Comparison of ENCODE assay signal across 9 mouse cellular contexts in genomic region chr4:120277255-120277928, GRCm38 (mm10). TPM values are rescaled to one million over a fixed set of nuclear protein-coding genes. Genes with fewer than 3 reads are reported as not detected.
DNase-seq lines count a peak whose midpoint lies in the region; ATAC-seq and TF ChIP-seq lines count a peak whose summit lies in the region.
"Had no signal": no experiment of that assay in that cellular context is flagged by ENCODE, and none has a peak within 500 bp of the region (broad histone marks: within the 10 kb centered on the region; RNA-seq: fewer than 3 reads in every experiment).

No protein-coding gene starts in this region.

- peak; percentile 63 for DNase-seq in left cerebral cortex, postnatal 4 days
- no peak for DNase-seq in left cerebral cortex, adult 2 months (ENCODE audit: extremely low spot score in 1 of 2, low spot score in 2 of 2)
- no peak for DNase-seq in hindbrain, postnatal 0 days (ENCODE audit: low spot score)
- peak; percentile 60 for DNase-seq in lung, postnatal 10 days
- no peak for DNase-seq in cerebellum, postnatal 36 days

- H3K36me3 ChIP-seq in forebrain, embryonic 15.5 days = no peaks in the 10 kb centered on the region
- H3K36me3 ChIP-seq in hindbrain, postnatal 0 days (ENCODE audit: insufficient read depth, low read length) = no peaks in the 10 kb centered on the region

- peak; percentile 34; the same call in 1 of the 2 replicates for ATAC-seq in forebrain, embryonic 15.5 days (replicated peaks)
- 0 out of 2 replicates have a peak, but pooled peaks have one; percentile 31 for ATAC-seq in hindbrain, postnatal 0 days
- no peak for ATAC-seq in megakaryocyte, adult 5-6 weeks (ENCODE audit: poor library complexity, severe bottlenecking)
- no peak for ATAC-seq in megakaryocyte progenitor cell, adult 5-6 weeks (replicated peaks; ENCODE audit: poor library complexity)

- H3K4me3 ChIP-seq in left cerebral cortex, adult 2 months = no peak overlapping the region
- H3K4me3 ChIP-seq in forebrain, embryonic 15.5 days = no peak overlapping the region
- no peak overlapping the region for H3K4me3 ChIP-seq in hindbrain, postnatal 0 days (ENCODE audit: low read length)

- peaks cover 99% of the 10 kb centered on the region for H3K4me1 ChIP-seq in forebrain, embryonic 15.5 days
- peaks cover 4% of the 10 kb centered on the region; the same call in 1 of the 2 replicates for H3K4me1 ChIP-seq in hindbrain, postnatal 0 days (ENCODE audit: insufficient read depth, low read length)

- H3K27ac ChIP-seq in left cerebral cortex, adult 2 months = no peak overlapping the region
- peak overlapping the region; percentile 66 for H3K27ac ChIP-seq in forebrain, embryonic 15.5 days (replicated peaks)
- no peak overlapping the region for H3K27ac ChIP-seq in hindbrain, postnatal 0 days

- WGBS in forebrain, embryonic 15.5 days = 11% methylated on average over 4 of the region's 4 CpGs
- WGBS in hindbrain, postnatal 0 days = 23% methylated on average over 4 of the region's 4 CpGs

- H3K9me3 ChIP-seq in forebrain, embryonic 15.5 days = no peaks in the 10 kb centered on the region
- no peaks in the 10 kb centered on the region for H3K9me3 ChIP-seq in hindbrain, postnatal 0 days (ENCODE audit: low read length)

- H3K4me2 ChIP-seq in forebrain, embryonic 15.5 days (replicated peaks) = no peak overlapping the region
- no peak overlapping the region for H3K4me2 ChIP-seq in hindbrain, postnatal 0 days (ENCODE audit: low read depth, low read length)

- peak overlapping the region; percentile 29; the same call in 1 of the 2 replicates for H3K9ac ChIP-seq in forebrain, embryonic 15.5 days (replicated peaks)
- no peak overlapping the region for H3K9ac ChIP-seq in hindbrain, postnatal 0 days (replicated peaks; ENCODE audit: low read length)

- intact Hi-C loops in left cerebral cortex, postnatal 4 days (cut with DNase I) = no loop called here
- intact Hi-C loops in left cerebral cortex, adult 2 months (cut with DNase I) = no loop called here

- no peak for TF ChIP-seq CTCF in left cerebral cortex, adult 2 months (IDR thresholded peaks at IDR 0.05)
- TF ChIP-seq CTCF in hindbrain, postnatal 0 days (IDR thresholded peaks at IDR 0.05; ENCODE audit: low read depth) = no peak

- H3K27me3 ChIP-seq in forebrain, embryonic 15.5 days = no peaks in the 10 kb centered on the region
- no peaks in the 10 kb centered on the region for H3K27me3 ChIP-seq in hindbrain, postnatal 0 days (ENCODE audit: insufficient read depth, low read length)

RNA-seq across cellular contexts. Expression of gene Foxo6, which starts 9.8 kb away (rescaled TPM):
- total RNA-seq in left cerebral cortex, postnatal 4 days (2021) = 10 to 100 TPM; 45.7 to 46.8 TPM
- total RNA-seq in left cerebral cortex, adult 2 months (2021) = 10 to 100 TPM; 11.3 to 17.1 TPM
- 4.4 and 5.3 TPM in 2 replicates for polyA plus RNA-seq in forebrain, embryonic 15.5 days (2015; fragmentation: Nextera tagmentation; extraction: Ambion mirVana)
- 23.8 and 25.1 TPM in 2 replicates for total RNA-seq in hindbrain, postnatal 0 days (2014; rRNA removed)
- polyA plus RNA-seq in hindbrain, postnatal 0 days (2015; fragmentation: Nextera tagmentation; extraction: Ambion mirVana) = 1.2 and 1.3 TPM in 2 replicates
- total RNA-seq in megakaryocyte, adult 5-6 weeks (2015) = not detected in 2 replicates
- total RNA-seq in megakaryocyte, adult 5-6 weeks (2017) = not detected in 2 replicates
- not detected in 2 replicates for total RNA-seq in megakaryocyte progenitor cell, adult 5-6 weeks (2015)
- not detected in 2 replicates for total RNA-seq in megakaryocyte progenitor cell, adult 5-6 weeks (2017)
- total RNA-seq: hematopoietic stem cell, adult 5-6 weeks had no signal

Comparison
In these comparisons a context has a peak if more than half of its experiments do, and no peak if none do; other contexts are left out.
1. DNase-seq: peak in left cerebral cortex, postnatal 4 days (single experiment) and lung, postnatal 10 days (single experiment); none in left cerebral cortex, adult 2 months (0 of 2), hindbrain, postnatal 0 days (single experiment) and cerebellum, postnatal 36 days (0 of 2).
2. ATAC-seq: peak in forebrain, embryonic 15.5 days (single experiment) and hindbrain, postnatal 0 days (single experiment); none in megakaryocyte, adult 5-6 weeks (single experiment) and megakaryocyte progenitor cell, adult 5-6 weeks (single experiment).
3. RNA of gene Foxo6, which starts 9.8 kb away (total RNA-seq): 45.7 to 46.8 TPM in left cerebral cortex, postnatal 4 days, 23.8 to 25.1 TPM in hindbrain, postnatal 0 days and 11.3 to 17.1 TPM in left cerebral cortex, adult 2 months; not detected in megakaryocyte, adult 5-6 weeks and not detected in megakaryocyte progenitor cell, adult 5-6 weeks; every median in the first group is over 10 times any median in the second.